Mouse (Mus musculus) small intestine, adult 2 months (tissue): Measurements from ENCODE around the gene Mrtfa.

Experiments used
- CTCF ChIP-seq: fragments of 200-500 bp; IDR thresholded peaks from 2 replicates; pipeline ENCODE4 v1.5.1; 2012; ENCODE audit warnings: low read depth, mild to moderate bottlenecking, control low read depth, inconsistent platforms, low read length, moderate library complexity, mixed read lengths; ENCODE audit not compliant: insufficient replicate concordance, insufficient read length; ENCODE audit errors: extremely low read depth
- POLR2A ChIP-seq: fragments of 200-500 bp; IDR thresholded peaks from 2 replicates; pipeline ENCODE4 v1.6.1; 2012; ENCODE audit warnings: low read depth, mild to moderate bottlenecking, control low read depth, inconsistent platforms, low read length, moderate library complexity

- TF ChIP-seq CTCF (no peak), POLR2A (no peak)
Observed at GRCm38 (mm10) chr15:81154846-81155624, 35.5 kb downstream of the Mrtfa start.
